Mouse (Mus musculus): ENCODE measurements around the gene Klk13.

DNA sequence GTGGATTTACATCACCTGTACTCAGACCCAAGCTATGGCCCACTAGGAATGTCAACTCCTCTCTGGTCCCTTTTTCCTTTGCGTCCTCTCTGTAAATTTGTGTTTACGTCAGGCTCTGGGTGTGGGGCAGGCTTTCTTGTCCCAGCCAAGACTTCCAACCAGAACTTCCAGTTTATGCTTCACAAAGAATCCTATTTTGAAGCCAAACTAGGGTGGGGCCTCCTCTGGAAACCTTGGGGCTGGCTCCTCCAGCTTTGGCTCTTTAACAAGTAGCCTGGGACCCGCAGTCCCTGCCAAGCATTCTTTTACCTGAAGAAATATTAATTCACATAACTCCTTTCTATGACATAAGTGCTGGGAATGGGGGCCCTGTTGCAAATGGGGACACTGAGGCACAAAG is 2.3 kb upstream of the Klk13 start:
- TF ChIP-seq POLR2A (IDR thresholded peaks at IDR 0.05; ENCODE audit: borderline replicate concordance, insufficient read depth, low read length) (no peak), CTCF (IDR thresholded peaks at IDR 0.05; ENCODE audit: borderline replicate concordance, insufficient read depth, low read depth, low read length) (no peak)
